Mouse (Mus musculus): Measurements from ENCODE around the gene Map3k5. TPM values are rescaled to one million over a fixed set of nuclear protein-coding genes. Genes with fewer than 3 reads are reported as not detected.

The Map3k5 gene
- total and polyA plus RNA-seq, 3 experiments: 15.8 to 31.0 (median 27.6) TPM

GRCm38 (mm10) chr10:20136505-20136904 lies 202.2 kb downstream of the Map3k5 start:
- no peaks in the 10 kb centered on the region for H3K79me2 ChIP-seq (replicated peaks; ENCODE audit: control insufficient read depth, extremely low read depth, insufficient read depth, poor library complexity, severe bottlenecking)
- no peak overlapping the region for H3K4me2 ChIP-seq (ENCODE audit: insufficient read depth, low read depth, poor library complexity, severe bottlenecking)
- no peak overlapping the region for H3K27ac ChIP-seq (ENCODE audit: insufficient read depth, low read depth)
- H3K4me3 ChIP-seq (replicated peaks in 1 of 3; ENCODE audit: low read depth in 2 of 3, low read length in 2 of 3, poor library complexity in 1 of 3): no peak overlapping the region
- dilution Hi-C loops (cut with MboI; ENCODE audit: extremely low pct_ligation_motif_present, extremely low pct_unique_long_range_greater_than_20kb, low sequenced_read_pairs) (no loop called here), in situ Hi-C loops (cut with MboI; ENCODE audit: low pct_ligation_motif_present, low pct_unique_long_range_greater_than_20kb, low sequenced_read_pairs) (loop anchor here (25.0 kb wide), 1 partner anchor 399 kb away; no protein-coding TSS in a partner anchor)
- H3K4me1 ChIP-seq (ENCODE audit: control insufficient read depth in 1 of 2, insufficient read depth in 2 of 2): no peaks in the 10 kb centered on the region
- peaks cover 76 to 93% of the 10 kb centered on the region in 2 experiments for H3K36me3 ChIP-seq (replicated peaks in 1 of 2; ENCODE audit: control insufficient read depth in 1 of 2, insufficient read depth in 1 of 2, low read length in 1 of 2)
- TF ChIP-seq SMC3 (IDR thresholded peaks at IDR 0.05; ENCODE audit: low read depth, low read length) (no peak), BHLHE40 (IDR thresholded peaks at IDR 0.05; ENCODE audit: low read depth, low read length) (no peak), JUND (conservative IDR thresholded peaks at IDR 0.05; ENCODE audit: low read depth, low read length) (no peak), RCOR1 (conservative IDR thresholded peaks at IDR 0.05; ENCODE audit: low read depth, low read length) (no peak), SIN3A (IDR thresholded peaks at IDR 0.05; ENCODE audit: low read length) (no peak), CHD2 (IDR thresholded peaks at IDR 0.05; ENCODE audit: low read length) (no peak), PAX5 (IDR thresholded peaks at IDR 0.05; ENCODE audit: low read length) (no peak)
- H3K9ac ChIP-seq (ENCODE audit: insufficient read depth, low read depth): no peak overlapping the region
- no peaks in the 10 kb centered on the region for H3K9me3 ChIP-seq (replicated peaks; ENCODE audit: low read length)
- H3K27me3 ChIP-seq (replicated peaks): no peaks in the 10 kb centered on the region
- no peak for DNase-seq (ENCODE audit: extremely low read depth)

- in situ Hi-C loops (cut with MboI; ENCODE audit: low pct_ligation_motif_present, low pct_unique_long_range_greater_than_20kb, low sequenced_read_pairs): loop anchor here (25.0 kb wide), 1 partner anchor 404 kb away; no protein-coding TSS in a partner anchor
- H3K4me3 ChIP-seq (replicated peaks in 1 of 3; ENCODE audit: low read depth in 2 of 3, low read length in 2 of 3, poor library complexity in 1 of 3): no peak overlapping the region
- no peaks in the 10 kb centered on the region for H3K79me2 ChIP-seq (replicated peaks; ENCODE audit: control insufficient read depth, extremely low read depth, insufficient read depth, poor library complexity, severe bottlenecking)
Measured at GRCm38 (mm10) chr10:20141376-20141775, 207.1 kb downstream of the Map3k5 start.

GRCm38 (mm10) chr10:20148130-20148772 lies 214.0 kb downstream of the Map3k5 start, which contains the start of gene Map7:
Gene Map7 (plus strand): TSS chr10:20148471.
- no peak within 1 kb of the TSS for H3K4me3 ChIP-seq (replicated peaks in 1 of 3; ENCODE audit: low read depth in 2 of 3, low read length in 2 of 3, poor library complexity in 1 of 3)
- no peaks in the 10 kb centered on the region for H3K79me2 ChIP-seq (replicated peaks; ENCODE audit: control insufficient read depth, extremely low read depth, insufficient read depth, poor library complexity, severe bottlenecking)
- H3K4me2 ChIP-seq (ENCODE audit: insufficient read depth, low read depth, poor library complexity, severe bottlenecking): peak within 1 kb of the TSS; percentile 46; the same call in 1 of the 2 replicates
- TF ChIP-seq E2F4 (IDR thresholded peaks at IDR 0.05; ENCODE audit: insufficient replicate concordance, low read depth, low read length) (no peak), JUND (conservative IDR thresholded peaks at IDR 0.05; ENCODE audit: low read depth, low read length) (no peak), CTCF (conservative IDR thresholded peaks at IDR 0.05 in 1 of 2, IDR thresholded peaks at IDR 0.05 in 1 of 2; ENCODE audit: low read depth in 2 of 2, low read length in 2 of 2) (no peak), MAFK (IDR thresholded peaks at IDR 0.05; ENCODE audit: insufficient replicate concordance, low read length) (no peak), POLR2A (IDR thresholded peaks at IDR 0.05; ENCODE audit: low read depth, low read length) (no peak), CHD2 (IDR thresholded peaks at IDR 0.05; ENCODE audit: low read length) (no peak), RCOR1 (conservative IDR thresholded peaks at IDR 0.05; ENCODE audit: low read depth, low read length) (no peak), IRF4 (IDR thresholded peaks at IDR 0.05; ENCODE audit: low read depth, low read length) (no peak), TBP (conservative IDR thresholded peaks at IDR 0.05; ENCODE audit: low read depth, low read length) (no peak), KAT2A (IDR thresholded peaks at IDR 0.05; ENCODE audit: insufficient replicate concordance, low read length) (no peak), USF1 (IDR thresholded peaks at IDR 0.05; ENCODE audit: low read depth, low read length) (no peak), TCF12 (IDR thresholded peaks at IDR 0.05; ENCODE audit: low read depth, low read length) (no peak), SIN3A (IDR thresholded peaks at IDR 0.05; ENCODE audit: low read length) (no peak), USF2 (conservative IDR thresholded peaks at IDR 0.05; ENCODE audit: low read depth, low read length) (no peak), SMC3 (IDR thresholded peaks at IDR 0.05; ENCODE audit: low read depth, low read length) (no peak), UBTF (IDR thresholded peaks at IDR 0.05; ENCODE audit: low read depth, low read length) (no peak), EP300 (IDR thresholded peaks at IDR 0.05; ENCODE audit: low read length) (no peak)
- H3K27ac ChIP-seq (ENCODE audit: insufficient read depth, low read depth): no peak within 1 kb of the TSS
- no peaks in the 10 kb centered on the region for H3K4me1 ChIP-seq (ENCODE audit: control insufficient read depth in 1 of 2, insufficient read depth in 2 of 2)
- no peak within 1 kb of the TSS for H3K9ac ChIP-seq (ENCODE audit: insufficient read depth, low read depth)
- peaks cover 7% of the 10 kb centered on the region for H3K9me3 ChIP-seq (replicated peaks; ENCODE audit: low read length)
- in situ Hi-C loops (cut with MboI; ENCODE audit: low pct_ligation_motif_present, low pct_unique_long_range_greater_than_20kb, low sequenced_read_pairs): loop anchor here (25.0 kb wide), 1 partner anchor 411 kb away; no protein-coding TSS in a partner anchor
- H3K36me3 ChIP-seq (replicated peaks in 1 of 2; ENCODE audit: control insufficient read depth in 1 of 2, insufficient read depth in 1 of 2, low read length in 1 of 2): peaks cover 7 to 14% of the 10 kb centered on the region in 2 experiments
- no peak for DNase-seq (ENCODE audit: extremely low read depth)
- no peaks in the 10 kb centered on the region for H3K27me3 ChIP-seq (replicated peaks)
- dilution Hi-C loops (cut with MboI; ENCODE audit: extremely low pct_ligation_motif_present, extremely low pct_unique_long_range_greater_than_20kb, low sequenced_read_pairs): no loop called here

More at GRCm38 (mm10) chr10:20141376-20141775, 207.1 kb downstream of the Map3k5 start:
- H3K27ac ChIP-seq (ENCODE audit: insufficient read depth, low read depth): no peak overlapping the region
- TF ChIP-seq NRF1 (IDR thresholded peaks at IDR 0.05; ENCODE audit: low read depth, low read length) (no peak), GABPA (IDR thresholded peaks at IDR 0.05; ENCODE audit: insufficient replicate concordance, low read depth, low read length) (no peak), ZC3H11A (IDR thresholded peaks at IDR 0.05; ENCODE audit: low read depth, low read length) (no peak), POLR2A (IDR thresholded peaks at IDR 0.05; ENCODE audit: low read depth, low read length) (no peak), MXI1 (IDR thresholded peaks at IDR 0.05; ENCODE audit: low read depth, low read length) (no peak), SIN3A (IDR thresholded peaks at IDR 0.05; ENCODE audit: low read length) (no peak), SMC3 (IDR thresholded peaks at IDR 0.05; ENCODE audit: low read depth, low read length) (no peak), ZMIZ1 (IDR thresholded peaks at IDR 0.05; ENCODE audit: low read depth, low read length) (no peak), JUND (conservative IDR thresholded peaks at IDR 0.05; ENCODE audit: low read depth, low read length) (no peak), TBP (conservative IDR thresholded peaks at IDR 0.05; ENCODE audit: low read depth, low read length) (no peak)
- no peaks in the 10 kb centered on the region for H3K4me1 ChIP-seq (ENCODE audit: control insufficient read depth in 1 of 2, insufficient read depth in 2 of 2)
- no peak overlapping the region for H3K9ac ChIP-seq (ENCODE audit: insufficient read depth, low read depth)
- dilution Hi-C loops (cut with MboI; ENCODE audit: extremely low pct_ligation_motif_present, extremely low pct_unique_long_range_greater_than_20kb, low sequenced_read_pairs): no loop called here
- DNase-seq (ENCODE audit: extremely low read depth): no peak
- no peaks in the 10 kb centered on the region for H3K27me3 ChIP-seq (replicated peaks)
- H3K9me3 ChIP-seq (replicated peaks; ENCODE audit: low read length): no peaks in the 10 kb centered on the region
- peaks cover 45 to 74% of the 10 kb centered on the region in 2 experiments for H3K36me3 ChIP-seq (replicated peaks in 1 of 2; ENCODE audit: control insufficient read depth in 1 of 2, insufficient read depth in 1 of 2, low read length in 1 of 2)
- H3K4me2 ChIP-seq (ENCODE audit: insufficient read depth, low read depth, poor library complexity, severe bottlenecking): no peak overlapping the region

All from CH12.LX (cell line).